Mouse (Mus musculus) stomach, embryonic 16.5 days (tissue): ENCODE results near the gene Tex36. TPM values are rescaled to one million over a fixed set of nuclear protein-coding genes. Genes with fewer than 3 reads are reported as not detected.

ENCODE experiments used
- ATAC-seq: fragments of 200-750 bp; cut with Nextera tagmentation; 2 replicates; pipeline ENCODE4 v1.8.0; 2017; ENCODE audit warnings: moderate number of reproducible peaks, moderate TSS enrichment; ENCODE audit not compliant: insufficient read depth, low FRiP score
- H3K27ac ChIP-seq: fragments of 300-500 bp; sonication (generic); 2 replicates; pipeline ENCODE4 v1.5.1; 2014; ENCODE audit warnings: low read length
- H3K27me3 ChIP-seq: fragments of 300-500 bp; sonication (generic); 2 replicates; pipeline ENCODE4 v1.6.1; 2014; ENCODE audit warnings: low read length, control low read depth, mixed read lengths; ENCODE audit not compliant: control insufficient read depth, insufficient read depth
- H3K36me3 ChIP-seq: fragments of 300-500 bp; sonication (generic); 2 replicates; pipeline ENCODE4 v1.6.1; 2014; ENCODE audit warnings: low read length; ENCODE audit not compliant: control insufficient read depth, insufficient read depth
- H3K4me1 ChIP-seq: fragments of 300-500 bp; sonication (generic); 2 replicates; pipeline ENCODE4 v1.6.1; 2014; ENCODE audit warnings: low read length, control low read depth, mixed read lengths; ENCODE audit not compliant: control insufficient read depth, insufficient read depth
- H3K4me2 ChIP-seq: fragments of 300-500 bp; sonication (generic); 2 replicates; pipeline ENCODE4 v1.6.1; 2014; ENCODE audit warnings: low read depth, low read length, mixed read lengths
- H3K4me3 ChIP-seq: fragments of 300-500 bp; sonication (generic); replicated peaks from 2 replicates; pipeline ENCODE4 v1.5.1; 2014; ENCODE audit warnings: mild to moderate bottlenecking, low read length
- H3K9ac ChIP-seq: fragments of 300-500 bp; sonication (generic); 2 replicates; pipeline ENCODE4 v1.6.1; 2014; ENCODE audit warnings: low read length
- H3K9me3 ChIP-seq: fragments of 300-500 bp; sonication (generic); replicated peaks from 2 replicates; pipeline ENCODE4 v1.6.1; 2016; ENCODE audit warnings: low read length, control low read depth; ENCODE audit not compliant: control insufficient read depth
- WGBS: fragments of 180-500 bp; shearing (Covaris S2); extraction: QIAGEN DNeasy Blood & Tissue Kit; methylation state at CpG from one replicate; pipeline ENCODE4 v1.1.7; 2014; 5-methylcytosine and 5-hydroxymethylcytosine counted together
- polyA plus RNA-seq: library from polyadenylated mRNA; unstranded; fragments of >200 nt; fragmentation: Nextera tagmentation; extraction: Ambion mirVana; gene quantifications from 2 replicates; pipeline ENCODE4 v1.2.1, GENCODE M21; 2015

The Tex36 gene
- polyA plus RNA-seq, 1 experiment from 2014 or later: not detected

- peak overlapping the region; percentile 17; the same call in 1 of the 2 replicates for H3K4me2 ChIP-seq
- no peak for ATAC-seq
- WGBS: 49% methylated on average over 13 of the region's 13 CpGs
- H3K36me3 ChIP-seq: no peaks in the 10 kb centered on the region
- H3K4me3 ChIP-seq: no peak overlapping the region
- no peak overlapping the region for H3K9ac ChIP-seq
- H3K27me3 ChIP-seq: no peaks in the 10 kb centered on the region
- H3K9me3 ChIP-seq: no peaks in the 10 kb centered on the region
- H3K4me1 ChIP-seq: no peaks in the 10 kb centered on the region
- H3K27ac ChIP-seq: no peak overlapping the region
Measured at GRCm38 (mm10) chr7:133604427-133605081, 2.6 kb upstream of the Tex36 start.

GRCm38 (mm10) chr7:133603156-133603555, 1.2 kb upstream of the Tex36 start:
- H3K4me2 ChIP-seq: no peak overlapping the region
- ATAC-seq: no peak
- WGBS: 78% methylated on average over 2 of the region's 2 CpGs

GRCm38 (mm10) chr7:133600558-133600957, 1.4 kb downstream of the Tex36 start:
- WGBS: 45% methylated on average over 1 of the region's 1 CpGs
- no peak overlapping the region for H3K4me3 ChIP-seq
- no peak overlapping the region for H3K9ac ChIP-seq
- no peaks in the 10 kb centered on the region for H3K27me3 ChIP-seq
- H3K9me3 ChIP-seq: no peaks in the 10 kb centered on the region
- no peaks in the 10 kb centered on the region for H3K36me3 ChIP-seq
- no peak overlapping the region for H3K27ac ChIP-seq
- H3K4me1 ChIP-seq: no peaks in the 10 kb centered on the region
- H3K4me2 ChIP-seq: no peak overlapping the region
- ATAC-seq: no peak

More at GRCm38 (mm10) chr7:133603156-133603555, 1.2 kb upstream of the Tex36 start:
- no peaks in the 10 kb centered on the region for H3K4me1 ChIP-seq
- no peaks in the 10 kb centered on the region for H3K27me3 ChIP-seq
- H3K4me3 ChIP-seq: no peak overlapping the region
- no peaks in the 10 kb centered on the region for H3K36me3 ChIP-seq
- H3K9ac ChIP-seq: no peak overlapping the region
- no peak overlapping the region for H3K27ac ChIP-seq
- no peaks in the 10 kb centered on the region for H3K9me3 ChIP-seq

- Histone ChIP-seq H3K4me3 (no peak overlapping the region), H3K9me3 (no peaks in the 10 kb centered on the region), H3K4me1 (no peaks in the 10 kb centered on the region), H3K27ac (no peak overlapping the region), H3K36me3 (no peaks in the 10 kb centered on the region), H3K27me3 (no peaks in the 10 kb centered on the region), H3K4me2 (no peak overlapping the region), H3K9ac (no peak overlapping the region)
- WGBS: 58% methylated on average over 1 of the region's 1 CpGs
- ATAC-seq: no peak
Measured at GRCm38 (mm10) chr7:133591750-133592149, 10.2 kb downstream of the Tex36 start.

GRCm38 (mm10) chr7:133583216-133583615, 18.7 kb downstream of the Tex36 start:
- no peak overlapping the region for H3K4me2 ChIP-seq
- H3K9me3 ChIP-seq: no peaks in the 10 kb centered on the region
- no peaks in the 10 kb centered on the region for H3K36me3 ChIP-seq
- no peaks in the 10 kb centered on the region for H3K4me1 ChIP-seq
- no peak overlapping the region for H3K9ac ChIP-seq
- no peak overlapping the region for H3K27ac ChIP-seq
- no peaks in the 10 kb centered on the region for H3K27me3 ChIP-seq
- ATAC-seq: no peak
- H3K4me3 ChIP-seq: no peak overlapping the region
- 79% methylated on average over 6 of the region's 6 CpGs for WGBS

GRCm38 (mm10) chr7:133580296-133580640, 21.7 kb downstream of the Tex36 start:
- Histone ChIP-seq H3K9me3 (no peaks in the 10 kb centered on the region), H3K4me3 (no peak overlapping the region), H3K27ac (no peak overlapping the region), H3K4me1 (no peaks in the 10 kb centered on the region), H3K4me2 (no peak overlapping the region), H3K9ac (no peak overlapping the region), H3K36me3 (no peaks in the 10 kb centered on the region), H3K27me3 (no peaks in the 10 kb centered on the region)
- no peak for ATAC-seq
- 84% methylated on average over 4 of the region's 4 CpGs for WGBS

GRCm38 (mm10) chr7:133579491-133580295, 22.3 kb downstream of the Tex36 start:
- Histone ChIP-seq H3K9ac (no peak overlapping the region), H3K36me3 (no peaks in the 10 kb centered on the region), H3K4me3 (no peak overlapping the region), H3K9me3 (no peaks in the 10 kb centered on the region), H3K27ac (no peak overlapping the region), H3K4me2 (no peak overlapping the region), H3K4me1 (no peaks in the 10 kb centered on the region), H3K27me3 (no peaks in the 10 kb centered on the region)
- 80% methylated on average over 20 of the region's 20 CpGs for WGBS
- ATAC-seq: no peak

- Histone ChIP-seq H3K9ac (no peak overlapping the region), H3K27ac (no peak overlapping the region), H3K4me3 (no peak overlapping the region), H3K4me1 (no peaks in the 10 kb centered on the region), H3K36me3 (no peaks in the 10 kb centered on the region), H3K27me3 (no peaks in the 10 kb centered on the region), H3K4me2 (no peak overlapping the region), H3K9me3 (no peaks in the 10 kb centered on the region)
- WGBS: 9% methylated on average over 4 of the region's 4 CpGs
- no peak for ATAC-seq
Measured at GRCm38 (mm10) chr7:133576825-133577224, 25.1 kb downstream of the Tex36 start.

GRCm38 (mm10) chr7:133576281-133576680, 25.7 kb downstream of the Tex36 start:
- Histone ChIP-seq H3K27ac (no peak overlapping the region), H3K9ac (no peak overlapping the region)
- 68% methylated on average over 6 of the region's 6 CpGs for WGBS

More at GRCm38 (mm10) chr7:133576281-133576680, 25.7 kb downstream of the Tex36 start:
- ATAC-seq: no peak
- no peaks in the 10 kb centered on the region for H3K27me3 ChIP-seq
- no peak overlapping the region for H3K4me2 ChIP-seq
- H3K4me3 ChIP-seq: no peak overlapping the region
- H3K4me1 ChIP-seq: 0 out of 2 replicates have a peak, but pooled peaks cover under 1% of the 10 kb centered on the region
- H3K9me3 ChIP-seq: no peaks in the 10 kb centered on the region
- no peaks in the 10 kb centered on the region for H3K36me3 ChIP-seq
